Mouse (Mus musculus): Measurements from ENCODE around the gene Snap47. TPM values are rescaled to one million over a fixed set of nuclear protein-coding genes. Genes with fewer than 3 reads are reported as not detected.

Gene Snap47
- polyA plus RNA-seq, 1 experiment = 467 TPM

GRCm38 (mm10) chr11:59364417-59364816, 86.6 kb downstream of the Snap47 start:
- TF ChIP-seq CTCF (IDR thresholded peaks at IDR 0.05; ENCODE audit: extremely low read depth, insufficient read depth, low read length) (no peak), POLR2A (IDR thresholded peaks at IDR 0.05; ENCODE audit: extremely low read depth, insufficient read depth, low read length) (no peak)
- Histone ChIP-seq H3K27ac (ENCODE audit: insufficient read depth, low read length) (no peak overlapping the region), H3K4me3 (ENCODE audit: insufficient read depth, low read length) (no peak overlapping the region), H3K4me1 (ENCODE audit: control insufficient read depth, insufficient read depth, low read length) (no peaks in the 10 kb centered on the region)

GRCm38 (mm10) chr11:59364007-59364406, 87.0 kb downstream of the Snap47 start:
- Histone ChIP-seq H3K4me3 (ENCODE audit: insufficient read depth, low read length) (no peak overlapping the region), H3K27ac (ENCODE audit: insufficient read depth, low read length) (no peak overlapping the region), H3K4me1 (ENCODE audit: control insufficient read depth, insufficient read depth, low read length) (no peaks in the 10 kb centered on the region)
- TF ChIP-seq CTCF (IDR thresholded peaks at IDR 0.05; ENCODE audit: extremely low read depth, insufficient read depth, low read length) = no peak
- no peak for TF ChIP-seq POLR2A (IDR thresholded peaks at IDR 0.05; ENCODE audit: extremely low read depth, insufficient read depth, low read length)

- Histone ChIP-seq H3K27ac (ENCODE audit: insufficient read depth, low read length) (no peak overlapping the region), H3K4me1 (ENCODE audit: control insufficient read depth, insufficient read depth, low read length) (no peaks in the 10 kb centered on the region), H3K4me3 (ENCODE audit: insufficient read depth, low read length) (no peak overlapping the region)
- TF ChIP-seq CTCF (IDR thresholded peaks at IDR 0.05; ENCODE audit: extremely low read depth, insufficient read depth, low read length) (no peak), POLR2A (IDR thresholded peaks at IDR 0.05; ENCODE audit: extremely low read depth, insufficient read depth, low read length) (no peak)
These were observed 89.7 kb downstream of the Snap47 start for GRCm38 (mm10) chr11:59361291-59361690.

Other genes starting within 250 kb of the Snap47 start
- gene Mrpl55, start 248.7 kb downstream of the Snap47 start, polyA plus RNA-seq (2012; rRNA removed) = 53.6 and 57.1 TPM in 2 replicates
- gene 2310033P09Rik, start 242.9 kb downstream of the Snap47 start, polyA plus RNA-seq (2012; rRNA removed) = 29.5 and 31.0 TPM in 2 replicates
- 569 and 571 TPM in 2 replicates for gene Arf1, start 222.9 kb downstream of the Snap47 start, polyA plus RNA-seq (2012; rRNA removed)
- gene Wnt3a, start 160.4 kb downstream of the Snap47 start, polyA plus RNA-seq (2012; rRNA removed) = 0.06 TPM in 1 of 2 replicates, not detected in the other
- 15.9 and 18.5 TPM in 2 replicates for gene Wnt9a, start 144.3 kb downstream of the Snap47 start, polyA plus RNA-seq (2012; rRNA removed)
- gene Prss38, start 75.5 kb downstream of the Snap47 start, polyA plus RNA-seq (2012; rRNA removed) = 0.23 and 0.31 TPM in 2 replicates
- gene Jmjd4, start 1.1 kb downstream of the Snap47 start, polyA plus RNA-seq (2012; rRNA removed) = 15.7 and 16.1 TPM in 2 replicates
- gene Zfp867, start 21.3 kb upstream of the Snap47 start, polyA plus RNA-seq (2012; rRNA removed) = 2.9 and 3.8 TPM in 2 replicates
- 7.2 and 7.4 TPM in 2 replicates for gene Zkscan17, start 75.6 kb upstream of the Snap47 start, polyA plus RNA-seq (2012; rRNA removed)
- 0.86 and 1.3 TPM in 2 replicates for gene Nlrp3, start 90.4 kb upstream of the Snap47 start, polyA plus RNA-seq (2012; rRNA removed)
- gene Olfr222, start 125.0 kb upstream of the Snap47 start, polyA plus RNA-seq (2012; rRNA removed) = not detected in 2 replicates
- not detected in 2 replicates for gene Olfr223, start 142.1 kb upstream of the Snap47 start, polyA plus RNA-seq (2012; rRNA removed)
- gene Mprip, start 210.1 kb upstream of the Snap47 start, polyA plus RNA-seq (2012; rRNA removed) = 126 and 128 TPM in 2 replicates